In the genomic region with DNA sequence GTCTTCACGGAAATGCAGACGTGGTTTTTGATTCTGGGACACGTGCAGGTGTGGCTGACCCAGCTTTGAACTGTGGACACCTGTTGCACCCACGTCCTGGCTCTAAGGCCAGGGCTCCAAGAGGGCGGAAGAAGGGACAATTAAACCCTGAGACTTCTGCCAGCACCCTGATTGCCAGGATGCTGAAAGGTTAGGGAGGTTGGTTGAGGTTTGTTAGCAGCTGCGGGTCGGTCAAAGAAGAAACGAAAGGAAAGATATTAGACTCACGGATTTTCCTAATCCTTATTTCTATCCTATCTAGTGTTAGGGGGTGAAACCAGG, we compare ENCODE assay signal across 8 mouse cellular contexts. TPM values are rescaled to one million over a fixed set of nuclear protein-coding genes. Genes with fewer than 3 reads are reported as not detected.
DNase-seq lines count a peak whose midpoint lies in the region; ATAC-seq and TF ChIP-seq lines count a peak whose summit lies in the region.

No protein-coding gene starts in this region.

- 29% methylated on average over 9 of the region's 9 CpGs for WGBS in embryonic facial prominence, embryonic 13.5 days
- 36% methylated on average over 9 of the region's 9 CpGs for WGBS in limb, embryonic 10.5 days
- 32% methylated on average over 9 of the region's 9 CpGs for WGBS in neural tube, embryonic 15.5 days

- no peak for ATAC-seq in embryonic facial prominence, embryonic 13.5 days (ENCODE audit: insufficient number of reproducible peaks, insufficient read depth, low FRiP score, low TSS enrichment, low read depth)
- no peak for ATAC-seq in neural tube, embryonic 15.5 days (ENCODE audit: low FRiP score)

- TF ChIP-seq CTCF in layer of hippocampus, adult 2 months (conservative IDR thresholded peaks at IDR 0.05), result no peak

- peak overlapping the region; percentile 50 for H3K4me3 ChIP-seq in layer of hippocampus, adult 2 months
- H3K4me3 ChIP-seq in embryonic facial prominence, embryonic 13.5 days, result peak overlapping the region; percentile 49
- H3K4me3 ChIP-seq in limb, embryonic 10.5 days, result peak overlapping the region; percentile 50
- peak overlapping the region; percentile 41 for H3K4me3 ChIP-seq in neural tube, embryonic 15.5 days (replicated peaks)

- H3K4me2 ChIP-seq in embryonic facial prominence, embryonic 13.5 days, result peak overlapping the region; percentile 77
- H3K4me2 ChIP-seq in neural tube, embryonic 15.5 days, result peak overlapping the region; percentile 68

- no peaks in the 10 kb centered on the region for H3K9me3 ChIP-seq in embryonic facial prominence, embryonic 13.5 days
- no peaks in the 10 kb centered on the region for H3K9me3 ChIP-seq in limb, embryonic 10.5 days (replicated peaks)
- H3K9me3 ChIP-seq in neural tube, embryonic 15.5 days (replicated peaks), result no peaks in the 10 kb centered on the region

- H3K36me3 ChIP-seq in embryonic facial prominence, embryonic 13.5 days, result no peaks in the 10 kb centered on the region
- H3K36me3 ChIP-seq in limb, embryonic 10.5 days, result no peaks in the 10 kb centered on the region
- H3K36me3 ChIP-seq in neural tube, embryonic 15.5 days, result no peaks in the 10 kb centered on the region

- H3K9ac ChIP-seq in embryonic facial prominence, embryonic 13.5 days, result no peak overlapping the region; the same call in 1 of the 2 replicates
- no peak overlapping the region for H3K9ac ChIP-seq in neural tube, embryonic 15.5 days (replicated peaks)

- H3K27me3 ChIP-seq in embryonic facial prominence, embryonic 13.5 days, result peaks cover 76% of the 10 kb centered on the region
- peaks cover 79% of the 10 kb centered on the region for H3K27me3 ChIP-seq in limb, embryonic 10.5 days (ENCODE audit: low read depth, poor library complexity, severe bottlenecking)
- peaks cover 38% of the 10 kb centered on the region for H3K27me3 ChIP-seq in neural tube, embryonic 15.5 days (replicated peaks)

- no peak for DNase-seq in layer of hippocampus, adult 2 months (ENCODE audit: low spot score in 2 of 2)
- no peak for DNase-seq in layer of hippocampus, postnatal 14 days (ENCODE audit: low spot score in 2 of 2)
- no peak for DNase-seq in limb, embryonic 10.5 days (ENCODE audit: low spot score)
- DNase-seq in cerebellum, postnatal 10 days, result no peak
- no peak for DNase-seq in gastrocnemius, postnatal 4 days (ENCODE audit: low spot score in 2 of 2)
- DNase-seq in urinary bladder, postnatal 14 days (ENCODE audit: low spot score), result no peak

- no peak overlapping the region for H3K27ac ChIP-seq in layer of hippocampus, adult 2 months
- H3K27ac ChIP-seq in embryonic facial prominence, embryonic 13.5 days, result no peak overlapping the region
- H3K27ac ChIP-seq in limb, embryonic 10.5 days, result no peak overlapping the region
- no peak overlapping the region for H3K27ac ChIP-seq in neural tube, embryonic 15.5 days (replicated peaks)

- H3K4me1 ChIP-seq in embryonic facial prominence, embryonic 13.5 days, result peaks cover 14% of the 10 kb centered on the region; the same call in 1 of the 2 replicates
- H3K4me1 ChIP-seq in limb, embryonic 10.5 days, result peaks cover 40% of the 10 kb centered on the region
- H3K4me1 ChIP-seq in neural tube, embryonic 15.5 days, result peaks cover 16% of the 10 kb centered on the region

RNA-seq across cellular contexts. Expression of a gene that starts 2.0 kb away (rescaled TPM):
- total RNA-seq in layer of hippocampus, adult 2 months (2021), result under 1 TPM; 0.76 to 0.77 TPM
- total RNA-seq in layer of hippocampus, postnatal 14 days (2021), result 1 to 10 TPM in 1 of 2 experiments, under 1 TPM in 1; 0.55 to 1.0 TPM
- polyA plus RNA-seq in embryonic facial prominence, embryonic 13.5 days (2015; fragmentation: Nextera tagmentation; extraction: Ambion mirVana), result 1.8 and 2.1 TPM in 2 replicates
- polyA plus RNA-seq in limb, embryonic 10.5 days (2016; fragmentation: Nextera tagmentation; extraction: Ambion mirVana), result 0.38 and 0.45 TPM in 2 replicates
- polyA plus RNA-seq in neural tube, embryonic 15.5 days (2015; fragmentation: Nextera tagmentation; extraction: Ambion mirVana), result 0.63 and 7.3 TPM in 2 replicates
- under 1 TPM; 0.74 to 0.78 TPM for total RNA-seq in gastrocnemius, postnatal 4 days (2021)

RNA-seq across cellular contexts. Expression of a gene that starts 5.5 kb away (rescaled TPM):
- not detected for total RNA-seq in layer of hippocampus, adult 2 months (2021)
- under 1 TPM in 1 of 2 experiments, not detected in 1; 0.31 TPM for total RNA-seq in layer of hippocampus, postnatal 14 days (2021)
- polyA plus RNA-seq in embryonic facial prominence, embryonic 13.5 days (2015; fragmentation: Nextera tagmentation; extraction: Ambion mirVana), result 0.37 TPM in 1 of 2 replicates, not detected in the other
- 0.14 TPM in 1 of 2 replicates, not detected in the other for polyA plus RNA-seq in limb, embryonic 10.5 days (2016; fragmentation: Nextera tagmentation; extraction: Ambion mirVana)
- 0.09 and 0.28 TPM in 2 replicates for polyA plus RNA-seq in neural tube, embryonic 15.5 days (2015; fragmentation: Nextera tagmentation; extraction: Ambion mirVana)
- total RNA-seq in gastrocnemius, postnatal 4 days (2021), result 1 to 10 TPM; 1.1 to 1.7 TPM

RNA-seq across cellular contexts. Expression of a gene that starts 8.0 kb away (rescaled TPM):
- 1 to 10 TPM; 6.2 to 8.6 TPM for total RNA-seq in layer of hippocampus, adult 2 months (2021)
- total RNA-seq in layer of hippocampus, postnatal 14 days (2021), result 10 to 100 TPM in 1 of 2 experiments, 1 to 10 TPM in 1; 8.2 to 12.1 TPM
- 13.1 and 16.1 TPM in 2 replicates for polyA plus RNA-seq in embryonic facial prominence, embryonic 13.5 days (2015; fragmentation: Nextera tagmentation; extraction: Ambion mirVana)
- polyA plus RNA-seq in limb, embryonic 10.5 days (2016; fragmentation: Nextera tagmentation; extraction: Ambion mirVana), result 1.6 and 2.0 TPM in 2 replicates
- polyA plus RNA-seq in neural tube, embryonic 15.5 days (2015; fragmentation: Nextera tagmentation; extraction: Ambion mirVana), result 8.3 and 12.1 TPM in 2 replicates
- total RNA-seq in gastrocnemius, postnatal 4 days (2021), result 10 to 100 TPM in 1 of 2 experiments, 1 to 10 TPM in 1; 7.7 to 11.1 TPM

RNA-seq across cellular contexts. Expression of a gene that starts 8.9 kb away (rescaled TPM):
- under 1 TPM; 0.54 to 0.59 TPM for total RNA-seq in layer of hippocampus, adult 2 months (2021)
- total RNA-seq in layer of hippocampus, postnatal 14 days (2021), result 1 to 10 TPM in 1 of 2 experiments, under 1 TPM in 1; 0.62 to 1.1 TPM
- polyA plus RNA-seq in embryonic facial prominence, embryonic 13.5 days (2015; fragmentation: Nextera tagmentation; extraction: Ambion mirVana), result 0.24 TPM in 1 of 2 replicates, not detected in the other
- polyA plus RNA-seq in limb, embryonic 10.5 days (2016; fragmentation: Nextera tagmentation; extraction: Ambion mirVana), result not detected in 2 replicates
- 0.75 and 0.77 TPM in 2 replicates for polyA plus RNA-seq in neural tube, embryonic 15.5 days (2015; fragmentation: Nextera tagmentation; extraction: Ambion mirVana)
- under 1 TPM; 0.31 to 0.32 TPM for total RNA-seq in gastrocnemius, postnatal 4 days (2021)

RNA-seq across cellular contexts. Expression of a gene that starts 20.4 kb away (rescaled TPM):
- total RNA-seq in layer of hippocampus, adult 2 months (2021), result 10 to 100 TPM; 11.1 to 11.8 TPM
- total RNA-seq in layer of hippocampus, postnatal 14 days (2021), result 10 to 100 TPM in 1 of 2 experiments, 1 to 10 TPM in 1; 9.9 to 10.4 TPM
- 8.1 and 9.8 TPM in 2 replicates for polyA plus RNA-seq in embryonic facial prominence, embryonic 13.5 days (2015; fragmentation: Nextera tagmentation; extraction: Ambion mirVana)
- 1.5 and 1.8 TPM in 2 replicates for polyA plus RNA-seq in limb, embryonic 10.5 days (2016; fragmentation: Nextera tagmentation; extraction: Ambion mirVana)
- 12.1 and 12.3 TPM in 2 replicates for polyA plus RNA-seq in neural tube, embryonic 15.5 days (2015; fragmentation: Nextera tagmentation; extraction: Ambion mirVana)
- total RNA-seq in gastrocnemius, postnatal 4 days (2021), result 1 to 10 TPM; 6.0 to 6.3 TPM
